Mouse (Mus musculus) urinary bladder, postnatal 10 days (tissue): ENCODE measurements around the gene Hmx3.

ENCODE experiments used
- DNase-seq: peaks from one replicate; pipeline ENCODE4 v3.0.0; 2022; ENCODE audit warnings: low spot score

Gene Hmx3

GRCm38 (mm10) chr7:131556541-131557271 is 14.0 kb downstream of the Hmx3 start:
- no peak for DNase-seq

DNA sequence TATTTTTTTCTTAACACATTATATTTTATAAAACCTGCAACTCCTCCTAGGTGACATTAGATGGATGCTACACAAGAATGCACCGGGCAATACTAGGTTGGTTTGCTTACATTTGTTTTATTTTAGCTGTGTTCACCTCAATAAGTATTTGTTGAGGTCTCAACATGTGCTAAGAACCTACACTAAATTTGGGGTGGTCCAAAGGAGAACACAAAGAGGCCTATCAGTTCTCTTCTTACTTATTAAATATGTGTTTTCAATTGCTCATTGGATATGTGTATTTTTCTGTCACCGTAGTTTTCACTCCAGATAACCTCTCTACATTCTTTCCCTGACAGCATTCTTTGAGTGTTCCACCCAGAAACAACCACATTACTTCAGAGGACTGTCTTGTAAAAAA is 15.1 kb downstream of the Hmx3 start:
- no peak for DNase-seq

DNA sequence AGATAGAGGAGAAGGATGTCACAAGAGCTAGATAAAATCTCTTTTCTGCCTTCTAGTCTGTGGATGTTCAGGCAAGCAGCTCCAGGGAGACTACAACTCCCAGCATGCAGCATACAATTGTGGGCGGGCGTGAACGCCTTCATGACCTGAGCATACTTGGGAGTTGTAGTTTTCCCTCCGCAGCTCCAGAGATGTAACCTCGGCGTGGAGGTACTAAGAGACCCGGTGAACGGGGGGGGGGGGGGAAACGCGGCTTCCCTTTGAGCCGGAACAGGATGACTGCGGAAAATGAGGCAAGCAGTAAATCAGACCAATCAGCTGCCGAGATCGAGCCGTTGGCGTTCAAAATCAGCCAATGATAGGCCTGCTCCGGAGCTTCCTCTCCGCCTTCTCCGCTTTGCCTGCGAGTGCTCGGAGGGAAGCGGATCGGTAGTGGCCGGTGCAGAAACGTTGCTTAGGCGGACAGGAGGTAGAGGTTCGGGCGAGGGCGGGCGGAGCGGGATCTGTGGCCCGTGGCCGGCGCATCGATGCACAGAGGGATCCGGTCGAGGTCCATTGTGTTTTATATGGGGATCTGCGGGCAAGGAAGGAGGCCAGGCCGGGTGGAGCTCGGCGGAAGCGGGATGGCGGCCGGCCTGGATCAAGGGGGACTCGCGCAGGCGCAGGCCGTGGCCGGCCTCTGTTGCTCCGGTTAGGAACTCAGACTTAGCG is 17.5 kb downstream of the Hmx3 start, which contains the start of gene Bub3:
Gene Bub3 (plus strand): TSS at position 237 of the 711 bp plus-strand sequence.
- DNase-seq = peak; percentile 53

GRCm38 (mm10) chr7:131560697-131561042 is 18.0 kb downstream of the Hmx3 start:
- DNase-seq = no peak

- DNase-seq = no peak
Measured at GRCm38 (mm10) chr7:131575246-131575645, 32.6 kb downstream of the Hmx3 start.

GRCm38 (mm10) chr7:131582178-131582577 is 39.5 kb downstream of the Hmx3 start:
- no peak for DNase-seq

DNA sequence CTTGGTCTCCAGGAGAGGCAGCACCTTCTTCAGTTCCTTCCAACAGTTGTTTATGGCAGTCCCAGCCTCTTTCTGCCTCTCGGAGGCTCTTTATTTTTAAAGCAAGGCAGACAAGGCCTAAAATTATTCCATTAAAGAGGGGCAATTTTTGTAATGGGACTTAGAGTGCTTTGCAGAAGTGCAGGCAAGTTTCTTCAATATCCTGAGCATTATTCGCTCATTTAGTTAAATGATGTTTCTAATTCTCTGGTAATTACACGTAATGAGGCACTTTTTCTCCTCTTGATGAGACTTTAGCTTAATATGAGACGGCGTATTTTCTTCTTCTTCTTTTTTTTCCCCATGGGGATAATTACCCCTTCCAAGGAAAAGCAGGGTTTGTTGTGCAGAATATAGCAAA is 42.9 kb downstream of the Hmx3 start:
- no peak for DNase-seq
